Mouse (Mus musculus) monocyte, adult 2 months (primary cell): ENCODE measurements around the gene Pnpo.

Experiments
- DNase-seq, 2 experiments: peaks; one replicate each; pipeline ENCODE4 v3.0.0; 2022; ENCODE audit warnings: low spot score in 2 of 2, low read depth in 1 of 2

The Pnpo gene

GRCm38 (mm10) chr11:96970341-96970740 lies 26.6 kb upstream of the Pnpo start:
- DNase-seq, result no peak

DNA sequence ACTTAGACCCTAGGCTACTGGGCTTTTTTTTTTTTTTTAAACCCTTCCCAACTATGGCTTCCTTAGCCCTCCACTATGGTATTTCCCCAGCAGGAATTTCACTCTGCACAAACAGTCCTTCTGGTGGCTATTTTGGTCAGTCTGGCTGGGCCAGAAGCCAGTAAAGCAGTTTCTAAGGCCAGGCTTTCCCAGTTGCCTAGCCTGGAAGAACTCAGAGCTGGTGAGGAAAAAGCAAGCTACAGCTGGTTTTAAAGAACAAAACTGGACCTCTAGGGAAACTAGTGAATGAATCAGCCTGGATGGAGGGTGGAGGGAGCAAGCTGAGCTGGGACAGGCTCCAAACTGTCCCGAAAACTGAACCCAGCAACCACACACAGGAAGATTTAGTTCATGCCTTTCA lies 26.0 kb upstream of the Pnpo start:
- no peak for DNase-seq

GRCm38 (mm10) chr11:96969280-96969722 lies 25.5 kb upstream of the Pnpo start:
- no peak for DNase-seq

DNA sequence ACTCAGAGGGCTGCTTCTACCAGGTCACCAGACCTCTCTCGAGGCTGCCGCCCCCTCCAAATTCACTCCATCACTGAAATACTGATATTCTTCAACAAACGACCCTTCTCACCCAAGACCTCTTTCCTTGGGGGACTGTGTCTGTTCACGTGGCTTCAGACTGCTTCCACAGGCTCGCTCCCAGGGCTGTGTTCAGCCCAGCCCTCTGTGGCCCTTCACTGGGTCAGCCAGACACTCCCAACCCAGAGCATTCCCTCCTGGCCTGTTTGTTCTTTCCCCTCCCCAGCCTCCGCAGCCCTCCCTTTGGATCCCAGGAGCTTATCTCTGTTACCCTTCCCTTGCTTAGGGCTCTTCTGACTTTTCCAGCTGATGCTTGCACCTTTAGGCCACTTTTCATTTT lies 24.7 kb upstream of the Pnpo start:
- no peak for DNase-seq

- no peak for DNase-seq
These were observed 23.9 kb upstream of the Pnpo start for GRCm38 (mm10) chr11:96967544-96968269.

DNA sequence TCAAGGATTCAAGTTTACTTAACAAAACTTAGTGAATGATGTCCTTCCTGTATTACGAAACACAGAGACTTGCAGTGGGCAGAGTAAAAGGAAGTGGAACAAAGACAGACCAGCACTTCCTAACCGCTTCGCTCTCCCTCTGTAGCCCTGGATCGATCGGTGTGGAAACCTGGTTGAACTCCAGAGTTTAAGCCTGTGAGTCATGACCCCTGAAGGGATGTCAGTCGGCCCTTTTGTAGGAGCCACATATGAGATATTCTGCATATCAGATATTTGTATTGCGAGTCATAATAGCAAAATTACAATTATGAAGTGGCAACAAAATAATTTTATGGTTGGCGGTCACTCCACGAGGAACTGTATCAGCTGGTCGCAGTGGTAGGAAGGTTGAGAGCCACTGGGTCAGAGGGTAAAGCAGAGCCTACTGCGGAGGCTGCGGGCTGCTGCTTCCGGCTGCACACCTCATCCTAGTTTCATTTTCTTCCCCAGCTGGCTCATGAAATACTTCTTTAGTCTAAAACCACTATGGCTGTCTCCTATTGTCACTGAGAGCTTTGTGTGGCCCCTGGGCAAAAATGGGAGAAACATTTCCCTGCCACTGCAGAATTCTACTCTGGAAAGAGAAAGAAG lies 23.2 kb upstream of the Pnpo start:
- peak; percentile 47 to 54 for DNase-seq

- DNase-seq, result no peak
These were observed 22.4 kb upstream of the Pnpo start for GRCm38 (mm10) chr11:96966172-96966571.

GRCm38 (mm10) chr11:96963580-96963979 lies 19.8 kb upstream of the Pnpo start:
- DNase-seq, result peak; percentile 45 to 78

DNA sequence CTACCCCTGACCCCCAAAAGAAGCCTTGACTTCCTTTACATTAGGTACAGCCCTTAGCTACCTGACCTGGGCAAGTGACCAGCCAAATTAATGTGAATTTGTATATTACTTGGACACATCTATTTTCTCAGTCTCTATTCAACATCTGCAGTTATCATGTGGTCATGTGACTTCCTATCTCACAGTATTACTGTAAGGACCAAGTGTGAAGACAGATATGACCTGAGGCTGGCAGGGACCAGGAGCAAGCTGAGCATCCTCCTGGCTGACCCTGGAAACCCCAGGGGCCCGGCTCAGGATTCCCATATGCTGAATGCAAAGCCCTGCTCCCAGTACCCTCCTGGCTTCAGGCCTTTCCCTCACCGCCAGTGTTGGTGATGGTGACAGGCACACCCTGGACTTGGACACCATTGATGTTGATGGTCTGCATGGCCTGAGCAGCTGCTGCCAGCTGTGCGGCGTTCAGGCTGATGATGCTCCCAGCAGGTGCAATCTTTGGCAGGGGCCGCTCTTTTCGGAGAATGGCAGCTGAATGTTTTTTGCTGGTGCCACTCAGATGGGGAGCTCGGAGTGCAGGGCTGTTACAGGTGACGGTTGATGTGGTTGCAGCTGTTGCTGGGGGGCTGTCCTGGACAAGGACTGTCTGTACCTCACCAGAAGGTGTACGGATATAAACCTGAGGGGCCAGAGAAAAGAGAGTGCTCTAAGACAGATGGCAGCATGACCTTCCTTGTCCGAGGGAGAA lies 13.4 kb upstream of the Pnpo start:
- no peak for DNase-seq

DNA sequence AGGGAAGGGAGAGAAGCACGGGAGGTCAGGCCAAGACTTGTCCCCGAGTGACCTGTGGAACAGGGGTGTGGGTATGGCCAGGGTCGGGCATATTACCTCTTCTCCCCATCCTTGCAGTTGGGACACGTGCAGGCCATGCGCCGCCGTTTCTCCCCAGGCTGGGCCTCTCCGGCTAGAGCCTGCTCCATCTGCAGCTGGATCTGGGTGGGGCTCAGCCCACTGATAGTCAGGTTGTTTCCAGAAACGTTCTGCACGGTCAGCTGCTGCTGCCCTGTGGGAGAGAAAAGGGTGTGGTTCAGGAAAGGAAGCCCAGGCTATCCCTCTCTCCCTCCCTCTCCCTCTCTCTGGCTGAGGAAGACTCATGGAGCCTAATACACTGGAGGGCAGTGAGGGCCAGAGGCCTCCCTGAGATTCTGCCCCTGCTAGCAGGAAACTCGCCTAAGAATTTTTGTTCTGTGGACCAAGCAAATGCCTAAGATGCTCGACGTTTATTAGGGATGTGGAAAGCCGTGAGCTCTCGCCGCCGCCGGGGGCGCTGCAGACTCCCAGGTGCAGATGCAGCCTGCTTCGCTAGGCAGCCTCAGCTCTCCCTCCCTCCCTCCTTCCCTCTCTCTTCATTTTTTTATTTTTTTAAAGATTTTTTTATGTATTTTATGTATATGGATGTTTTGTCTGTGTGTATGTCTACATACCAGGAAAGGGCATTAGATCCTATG lies 12.4 kb upstream of the Pnpo start:
- DNase-seq, result no peak

DNA sequence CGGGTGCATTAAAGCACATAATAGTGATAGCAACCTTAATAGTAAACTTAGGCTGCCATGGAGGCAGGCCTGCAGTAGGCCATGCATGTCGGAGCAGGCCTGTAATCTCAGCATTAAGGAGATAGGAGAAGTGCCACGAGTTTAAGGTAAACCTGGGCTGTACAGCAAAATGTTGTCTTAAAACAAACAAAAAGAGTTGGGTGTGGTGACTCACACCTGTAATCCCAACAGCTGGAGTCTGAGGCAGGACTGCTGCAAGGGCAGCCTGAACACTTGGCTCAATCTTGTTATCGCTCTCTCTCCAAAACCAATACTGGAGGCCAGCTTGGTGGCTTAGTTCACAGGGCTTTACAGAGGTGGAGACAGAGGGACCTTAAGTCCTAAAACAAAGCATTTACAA lies 11.3 kb upstream of the Pnpo start:
- DNase-seq, result no peak

DNA sequence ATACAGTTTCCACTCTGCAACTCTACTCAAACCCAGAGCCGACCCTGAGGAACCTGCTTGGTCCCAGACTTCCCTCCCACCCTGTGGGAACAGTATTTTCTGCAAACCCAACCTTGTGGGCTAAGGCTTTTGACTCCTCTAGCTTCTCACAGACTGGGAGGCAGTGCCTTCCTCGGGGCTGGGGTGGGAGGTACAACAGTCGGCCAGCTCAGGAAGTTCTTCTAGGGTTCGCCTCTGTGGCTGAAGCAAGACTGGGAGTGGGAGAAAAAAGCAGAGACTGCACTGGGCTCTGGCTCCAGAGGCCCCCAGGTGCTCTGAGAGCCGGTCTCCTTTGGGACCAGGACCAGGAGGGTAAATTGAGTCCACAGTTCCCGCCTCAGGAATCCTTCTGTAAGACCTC lies 9.1 kb upstream of the Pnpo start:
- DNase-seq, result no peak

GRCm38 (mm10) chr11:96952426-96952825 lies 8.6 kb upstream of the Pnpo start:
- DNase-seq, result no peak

- DNase-seq, result no peak
These were observed 7.0 kb upstream of the Pnpo start for GRCm38 (mm10) chr11:96950767-96951166.

- DNase-seq, result no peak
These were observed 4.1 kb upstream of the Pnpo start for GRCm38 (mm10) chr11:96947849-96948248.

- DNase-seq, result no peak
These were observed 2.7 kb upstream of the Pnpo start for GRCm38 (mm10) chr11:96946498-96946897.

DNA sequence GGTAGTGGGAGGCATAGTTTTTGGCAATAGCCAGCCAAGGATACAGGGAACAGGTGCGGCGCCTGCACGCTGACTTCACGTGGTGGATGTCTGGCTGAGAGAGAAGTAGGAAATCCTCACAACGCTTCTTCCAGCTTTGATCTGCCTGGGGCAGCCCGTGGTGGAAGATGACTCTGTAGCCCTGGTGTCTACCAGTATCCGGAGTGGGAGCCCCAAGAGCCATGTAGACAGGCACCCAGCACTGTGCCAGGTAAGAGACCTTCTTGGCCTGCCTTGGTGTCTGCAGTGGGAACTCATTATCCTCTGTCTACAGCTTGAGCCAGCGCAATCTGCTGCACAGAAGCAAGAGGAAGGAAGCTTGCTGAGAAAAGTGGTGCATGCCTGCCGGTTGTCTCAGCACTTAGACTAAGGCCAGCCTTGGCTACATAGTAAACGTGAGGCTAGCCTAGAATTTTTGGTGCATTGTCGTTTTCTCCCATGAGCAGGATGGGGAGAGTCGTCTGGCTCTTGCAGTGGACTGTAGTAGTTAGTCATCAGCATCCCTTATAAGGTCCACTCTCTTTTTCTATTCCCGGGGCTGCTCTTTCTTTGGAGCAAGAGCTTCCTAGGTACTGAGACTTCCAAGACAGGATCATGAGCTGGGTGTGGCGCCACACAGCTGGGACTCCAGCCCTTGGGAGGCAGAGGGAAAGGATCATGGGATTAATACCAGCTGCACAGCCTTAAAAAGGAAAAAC lies 1.2 kb upstream of the Pnpo start:
- DNase-seq, result no peak

- no peak for DNase-seq
These were observed 1.7 kb downstream of the Pnpo start for GRCm38 (mm10) chr11:96941989-96942590.

DNA sequence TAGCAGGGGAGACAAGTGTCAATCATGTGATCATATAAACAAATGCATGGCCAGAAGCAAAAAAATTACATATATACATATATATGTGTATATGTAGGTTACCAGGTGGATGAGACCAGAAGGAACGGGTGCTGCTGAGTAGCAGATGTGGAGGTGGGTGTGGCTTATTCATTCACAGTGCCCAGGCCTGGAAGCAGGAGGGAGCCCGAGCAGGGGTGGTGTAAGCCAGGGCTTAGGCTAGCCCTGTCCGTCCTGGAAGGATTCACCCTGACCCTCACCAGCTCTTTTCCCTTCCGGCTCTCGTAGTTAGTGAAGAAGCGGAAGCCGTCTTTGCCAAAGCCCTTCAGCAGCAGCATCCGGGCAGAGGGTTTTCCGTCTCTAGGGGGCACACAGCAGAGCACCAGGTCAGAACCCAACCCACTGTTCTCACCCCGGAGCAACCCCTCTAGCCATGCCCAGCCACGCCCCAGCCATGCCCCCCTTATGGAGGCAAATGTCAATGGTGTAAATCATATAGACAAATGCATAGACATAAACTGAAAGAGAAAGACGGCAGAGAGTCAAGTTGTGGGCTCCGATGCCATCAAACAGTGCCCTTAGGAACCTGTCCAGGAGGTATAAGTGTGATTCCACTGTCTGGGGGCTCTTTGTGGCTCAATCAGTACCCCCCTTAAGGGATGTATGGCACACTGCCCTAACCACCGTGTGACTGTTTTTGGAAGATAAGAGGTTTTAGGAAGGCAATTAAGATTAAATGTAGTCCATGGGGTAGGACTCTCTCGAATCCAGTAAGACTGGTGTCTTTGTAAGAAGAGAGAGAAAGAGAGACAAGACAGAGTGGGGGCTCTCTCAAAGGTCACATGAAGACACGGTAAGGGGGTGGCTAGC lies 3.0 kb downstream of the Pnpo start:
- DNase-seq, result no peak

GRCm38 (mm10) chr11:96938426-96938800 lies 5.4 kb downstream of the Pnpo start:
- DNase-seq, result no peak
